Mouse (Mus musculus) midbrain, embryonic 11.5 days (tissue): ENCODE data around the gene Cdrt4. TPM values are rescaled to one million over a fixed set of nuclear protein-coding genes. Genes with fewer than 3 reads are reported as not detected.

Experiments
- ATAC-seq: fragments of 200-750 bp; cut with Nextera tagmentation; 2 replicates; pipeline ENCODE4 v1.8.0; 2017; ENCODE audit warnings: moderate TSS enrichment, moderate library complexity; ENCODE audit not compliant: low FRiP score
- DNase-seq: peaks from one replicate; pipeline ENCODE4 v3.0.0; 2015; ENCODE audit warnings: low spot score; ENCODE audit errors: missing footprints
- H3K27ac ChIP-seq: fragments of 300-500 bp; sonication (generic); 2 replicates; pipeline ENCODE4 v1.5.1; 2014; ENCODE audit warnings: low read depth, low read length
- H3K27me3 ChIP-seq: fragments of 300-500 bp; sonication (generic); 2 replicates; pipeline ENCODE4 v1.6.1; 2014; ENCODE audit warnings: mild to moderate bottlenecking, low read length, moderate library complexity, mixed read lengths; ENCODE audit not compliant: control insufficient read depth, insufficient read depth
- H3K36me3 ChIP-seq: fragments of 300-500 bp; sonication (generic); 2 replicates; pipeline ENCODE4 v1.6.1; 2014; ENCODE audit warnings: mild to moderate bottlenecking, low read length, moderate library complexity, mixed read lengths; ENCODE audit not compliant: control insufficient read depth, insufficient read depth
- H3K4me1 ChIP-seq: fragments of 300-500 bp; sonication (generic); 2 replicates; pipeline ENCODE4 v1.6.1; 2014; ENCODE audit warnings: low read length; ENCODE audit not compliant: control insufficient read depth, insufficient read depth
- H3K4me2 ChIP-seq: fragments of 300-500 bp; sonication (generic); 2 replicates; pipeline ENCODE4 v1.6.1; 2014; ENCODE audit warnings: mild to moderate bottlenecking, moderate library complexity
- H3K4me3 ChIP-seq: fragments of 300-500 bp; sonication (generic); 2 replicates; pipeline ENCODE4 v1.5.1; 2014; ENCODE audit warnings: low read depth, low read length
- H3K9ac ChIP-seq: fragments of 300-500 bp; sonication (generic); 2 replicates; pipeline ENCODE4 v1.6.1; 2014; ENCODE audit warnings: low read length
- H3K9me3 ChIP-seq: fragments of 300-500 bp; sonication (generic); 2 replicates; pipeline ENCODE4 v1.6.1; 2016; ENCODE audit warnings: low read length; ENCODE audit not compliant: control insufficient read depth
- WGBS: fragments of 180-500 bp; shearing (Covaris S2); extraction: QIAGEN DNeasy Blood & Tissue Kit; methylation state at CpG from one replicate; pipeline ENCODE4 v1.1.7; 2014; 5-methylcytosine and 5-hydroxymethylcytosine counted together
- polyA plus RNA-seq: library from polyadenylated mRNA; unstranded; fragments of >200 nt; fragmentation: Nextera tagmentation; extraction: Ambion mirVana; gene quantifications from 2 replicates; pipeline ENCODE4 v1.2.1, GENCODE M21; 2014

The Cdrt4 gene
- polyA plus RNA-seq, 1 experiment from 2014 or later: not detected

DNA sequence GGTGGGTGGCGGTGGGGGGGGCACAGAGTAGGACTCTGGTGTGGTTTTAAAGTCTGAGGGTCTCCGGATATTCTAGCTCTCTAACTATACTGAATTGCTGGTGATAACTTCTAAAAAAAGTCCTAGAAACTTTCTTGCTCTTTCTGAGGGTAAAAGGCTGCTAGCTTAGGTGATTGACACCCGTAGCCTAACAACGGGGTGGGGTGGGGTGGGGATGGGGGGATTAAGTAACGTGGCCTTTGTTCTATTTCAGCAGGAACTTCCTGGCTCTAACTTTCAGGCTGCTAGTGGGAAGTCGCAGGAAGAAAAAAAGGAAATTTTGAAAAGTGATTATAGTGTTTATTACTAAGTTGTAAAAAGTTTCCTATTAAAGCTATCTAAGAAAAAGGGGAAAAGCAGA, 4.8 kb downstream of the Cdrt4 start:
- no peak overlapping the region for H3K27ac ChIP-seq
- no peak overlapping the region for H3K9ac ChIP-seq
- H3K27me3 ChIP-seq: no peaks in the 10 kb centered on the region
- no peak for ATAC-seq
- no peak overlapping the region for H3K4me2 ChIP-seq
- 0 out of 2 replicates have a peak, but pooled peaks cover 3% of the 10 kb centered on the region for H3K9me3 ChIP-seq
- no peaks in the 10 kb centered on the region for H3K36me3 ChIP-seq
- no peak overlapping the region for H3K4me3 ChIP-seq
- 45% methylated on average over 6 of the region's 6 CpGs for WGBS
- DNase-seq: no peak
- H3K4me1 ChIP-seq: no peaks in the 10 kb centered on the region

DNA sequence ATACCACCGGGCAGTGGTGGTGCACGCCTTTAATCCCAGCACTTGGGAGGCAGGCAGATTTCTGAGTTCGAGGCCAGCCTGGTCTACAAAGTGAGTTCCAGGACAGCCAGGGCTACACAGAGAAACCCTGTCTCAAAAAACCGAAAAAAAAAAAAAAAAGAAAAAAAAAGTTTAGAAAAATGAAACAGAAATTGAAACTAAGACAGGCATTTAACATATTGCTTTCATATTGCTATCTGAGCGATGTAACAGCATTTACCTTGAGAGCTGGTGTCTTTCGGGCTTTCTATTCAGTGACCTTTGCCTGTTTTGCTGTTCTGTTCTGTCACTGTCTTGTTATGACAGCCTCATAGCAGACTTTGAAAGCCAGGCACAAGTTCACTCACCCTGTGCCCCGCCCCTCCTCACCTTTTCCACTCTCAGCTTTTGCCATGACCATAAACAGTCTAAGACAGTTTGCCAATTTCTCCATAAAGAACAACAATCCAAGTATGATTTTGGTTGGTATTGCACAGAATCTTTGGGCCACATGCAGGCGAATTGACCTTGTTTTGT, 6.7 kb downstream of the Cdrt4 start:
- no peak for ATAC-seq

DNA sequence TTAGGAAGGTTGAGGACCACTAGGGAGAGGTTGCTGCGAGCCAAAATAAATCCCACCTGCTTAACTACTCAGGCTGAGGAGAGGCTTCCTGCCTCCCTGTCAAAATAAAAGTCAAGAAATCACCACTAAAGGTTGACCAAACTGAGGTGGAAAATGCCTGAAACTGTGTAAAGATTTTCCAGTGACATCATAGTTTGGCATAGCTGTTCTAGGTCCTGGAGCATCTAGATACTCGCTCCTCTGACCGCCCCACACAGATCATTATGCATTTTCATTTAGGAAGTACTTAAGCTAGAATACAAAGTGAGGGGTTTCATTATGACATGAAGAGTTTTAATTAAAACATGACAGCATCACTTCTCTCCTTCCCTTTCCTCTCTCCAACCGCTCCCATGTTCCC, 12.3 kb downstream of the Cdrt4 start:
- H3K27me3 ChIP-seq: no peaks in the 10 kb centered on the region
- H3K36me3 ChIP-seq: no peaks in the 10 kb centered on the region
- H3K4me1 ChIP-seq: peaks cover 9% of the 10 kb centered on the region
- no peaks in the 10 kb centered on the region for H3K9me3 ChIP-seq
- DNase-seq: no peak
- WGBS: 78% methylated on average over 4 of the region's 4 CpGs
- no peak overlapping the region for H3K9ac ChIP-seq
- no peak overlapping the region for H3K27ac ChIP-seq
- H3K4me3 ChIP-seq: no peak overlapping the region
- no peak for ATAC-seq
- H3K4me2 ChIP-seq: no peak overlapping the region

More for the DNA sequence above, 6.7 kb downstream of the Cdrt4 start:
- Histone ChIP-seq H3K4me3 (no peak overlapping the region), H3K36me3 (no peaks in the 10 kb centered on the region), H3K9ac (no peak overlapping the region), H3K4me2 (no peak overlapping the region), H3K4me1 (no peaks in the 10 kb centered on the region), H3K27me3 (no peaks in the 10 kb centered on the region), H3K27ac (no peak overlapping the region), H3K9me3 (0 out of 2 replicates have a peak, but pooled peaks cover 3% of the 10 kb centered on the region)
- DNase-seq: no peak
- WGBS: 93% methylated on average over 8 of the region's 8 CpGs

DNA sequence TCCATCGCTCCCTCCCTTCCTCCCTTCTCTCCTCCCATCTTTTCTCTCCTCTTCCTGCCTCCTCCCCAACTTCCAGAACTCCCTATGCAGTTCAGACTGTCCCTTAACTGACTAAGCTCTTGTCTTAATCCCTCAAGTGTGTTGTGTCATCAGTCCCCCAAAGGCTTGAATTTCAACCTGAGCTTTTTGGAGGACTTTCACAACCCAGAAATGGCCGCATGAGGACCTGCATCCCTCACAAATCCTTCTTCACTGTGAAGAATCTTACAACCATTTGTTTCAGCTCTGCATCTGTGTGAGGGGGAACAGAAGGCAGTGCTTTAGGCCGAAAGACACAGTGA, 15.4 kb downstream of the Cdrt4 start:
- peak; percentile 87 for DNase-seq
- peaks cover 9% of the 10 kb centered on the region for H3K4me1 ChIP-seq
- no peaks in the 10 kb centered on the region for H3K27me3 ChIP-seq
- no peaks in the 10 kb centered on the region for H3K9me3 ChIP-seq
- peak overlapping the region; percentile 36; the same call in 1 of the 2 replicates for H3K4me2 ChIP-seq
- H3K27ac ChIP-seq: peak overlapping the region; percentile 65
- no peak for ATAC-seq
- H3K36me3 ChIP-seq: no peaks in the 10 kb centered on the region
- 49% methylated on average over 3 of the region's 3 CpGs for WGBS
- H3K9ac ChIP-seq: peak overlapping the region; percentile 41
- H3K4me3 ChIP-seq: no peak overlapping the region

DNA sequence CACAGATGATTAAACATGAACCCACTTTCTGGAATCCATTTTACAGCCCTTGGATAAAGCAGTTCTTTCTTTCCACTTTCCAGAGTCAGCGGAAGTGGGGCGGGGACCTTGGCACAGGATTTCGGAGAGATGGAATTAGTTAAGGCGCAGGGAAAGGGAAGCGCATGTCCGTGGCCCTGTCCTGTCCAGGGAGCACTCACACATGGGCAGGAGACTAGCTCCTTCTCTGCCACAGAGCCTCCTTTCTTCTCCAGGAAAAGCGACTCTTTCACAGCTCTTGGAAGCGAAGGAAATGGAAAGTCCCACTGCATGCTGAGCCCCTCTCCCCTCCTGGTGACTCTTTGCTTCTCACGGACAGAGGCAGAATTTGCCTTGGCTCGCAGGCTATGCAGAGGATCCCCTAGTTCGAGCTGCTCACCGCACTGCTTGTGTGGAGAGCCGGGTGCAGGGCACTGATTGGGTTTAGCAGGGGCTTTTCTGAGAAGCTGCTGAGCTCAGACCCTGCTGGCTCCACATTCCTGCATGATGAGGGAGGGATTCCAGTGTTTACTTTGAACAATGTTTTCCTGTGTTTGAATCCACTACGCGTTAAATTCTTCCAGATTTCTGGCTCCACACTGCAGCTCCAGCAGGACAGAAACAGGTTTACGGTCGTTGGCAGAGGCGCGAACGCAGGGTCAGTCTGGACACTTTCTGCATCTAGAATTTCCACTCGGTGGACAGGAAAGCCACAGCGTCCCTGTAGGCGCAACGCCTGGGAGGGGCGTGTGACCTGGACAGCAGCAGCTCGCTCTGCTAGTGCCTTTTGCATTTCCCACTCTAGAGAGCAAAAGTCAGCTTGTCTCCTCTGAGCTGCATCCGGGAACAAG, 16.0 kb downstream of the Cdrt4 start:
- Histone ChIP-seq H3K9ac (peak overlapping the region; percentile 41), H3K4me2 (peak overlapping the region; percentile 36), H3K27ac (peak overlapping the region; percentile 65), H3K4me3 (peak overlapping the region; percentile 10; the same call in 1 of the 2 replicates), H3K27me3 (no peaks in the 10 kb centered on the region), H3K4me1 (peaks cover 9% of the 10 kb centered on the region), H3K9me3 (no peaks in the 10 kb centered on the region), H3K36me3 (no peaks in the 10 kb centered on the region)
- peak; percentile 96 for DNase-seq
- peak; percentile 58 for ATAC-seq
- WGBS: 4% methylated on average over 27 of the region's 27 CpGs

DNA sequence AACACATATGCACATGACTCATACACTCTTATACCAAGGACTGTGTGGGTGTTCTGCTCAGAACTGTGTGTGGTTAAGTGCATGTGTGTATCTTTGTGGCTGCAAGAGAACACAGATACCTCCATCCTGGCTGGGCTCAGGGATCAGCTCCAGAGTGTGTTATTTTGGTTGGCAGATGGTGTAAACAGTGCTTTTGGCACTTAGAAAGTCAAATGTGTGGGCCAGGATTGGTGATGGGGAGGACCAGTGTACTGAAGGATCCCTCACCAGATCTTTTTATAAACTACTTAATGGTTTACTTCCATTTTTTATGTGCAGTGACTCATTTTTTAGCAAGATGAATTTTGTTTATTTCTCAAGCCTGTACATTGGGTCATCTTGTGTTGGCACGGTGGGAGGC, 26.2 kb downstream of the Cdrt4 start:
- Histone ChIP-seq H3K4me1 (no peaks in the 10 kb centered on the region), H3K27me3 (no peaks in the 10 kb centered on the region), H3K9me3 (no peaks in the 10 kb centered on the region), H3K27ac (no peak overlapping the region), H3K36me3 (no peaks in the 10 kb centered on the region), H3K9ac (no peak overlapping the region), H3K4me2 (no peak overlapping the region), H3K4me3 (no peak overlapping the region)
- DNase-seq (no peak), ATAC-seq (no peak)
- 94% methylated on average over 1 of the region's 1 CpGs for WGBS

DNA sequence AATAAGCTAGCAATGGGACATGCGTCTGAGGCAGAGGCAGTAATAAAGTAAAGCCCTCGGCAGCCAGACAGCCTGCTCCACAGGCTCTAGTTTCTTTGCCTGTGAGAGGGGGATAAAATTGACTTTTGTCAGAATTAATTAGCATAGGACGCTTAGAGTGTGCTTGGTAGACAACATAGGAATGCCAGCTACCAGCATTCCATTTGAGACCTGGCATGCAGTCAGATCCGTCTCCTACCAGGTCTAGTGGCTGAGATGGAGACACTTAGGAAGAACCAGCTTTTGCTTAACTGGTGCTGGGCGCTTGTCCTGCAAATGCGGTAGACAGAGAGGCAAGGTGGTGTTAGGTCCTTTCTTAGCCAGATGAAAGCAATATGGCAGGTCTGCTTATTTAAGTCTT, 27.9 kb downstream of the Cdrt4 start:
- Histone ChIP-seq H3K4me3 (no peak overlapping the region), H3K9me3 (no peaks in the 10 kb centered on the region), H3K36me3 (no peaks in the 10 kb centered on the region), H3K4me1 (peaks cover 8% of the 10 kb centered on the region), H3K27me3 (no peaks in the 10 kb centered on the region), H3K4me2 (no peak overlapping the region), H3K27ac (no peak overlapping the region), H3K9ac (no peak overlapping the region)
- DNase-seq (no peak), ATAC-seq (no peak)
- WGBS: 82% methylated on average over 6 of the region's 6 CpGs

DNA sequence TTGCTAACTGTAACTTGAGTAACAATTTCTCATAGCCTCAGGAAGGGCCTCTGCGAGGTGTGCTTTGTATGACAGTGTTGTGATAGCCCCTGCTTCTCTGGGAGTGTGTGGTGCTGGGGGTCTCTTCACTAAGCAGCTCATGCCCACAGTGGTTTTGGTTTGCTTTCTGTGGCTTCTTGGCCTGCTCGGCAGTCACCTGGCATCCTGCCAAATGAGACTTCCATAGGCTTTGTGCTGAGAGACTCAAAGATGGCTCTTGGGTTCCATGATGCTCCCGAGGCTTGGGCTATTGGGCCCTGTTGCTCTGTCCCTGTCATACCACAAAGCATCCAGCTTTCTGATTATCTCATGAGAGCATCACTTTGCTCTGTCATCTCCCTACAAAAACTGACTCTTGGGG, 30.7 kb downstream of the Cdrt4 start:
- Histone ChIP-seq H3K27ac (no peak overlapping the region), H3K4me3 (no peak overlapping the region), H3K4me1 (peaks cover 13% of the 10 kb centered on the region), H3K4me2 (no peak overlapping the region), H3K27me3 (no peaks in the 10 kb centered on the region; the same call in 1 of the 2 replicates), H3K9me3 (no peaks in the 10 kb centered on the region), H3K36me3 (no peaks in the 10 kb centered on the region), H3K9ac (no peak overlapping the region)
- DNase-seq (no peak), ATAC-seq (no peak)
- 85% methylated on average over 3 of the region's 3 CpGs for WGBS

DNA sequence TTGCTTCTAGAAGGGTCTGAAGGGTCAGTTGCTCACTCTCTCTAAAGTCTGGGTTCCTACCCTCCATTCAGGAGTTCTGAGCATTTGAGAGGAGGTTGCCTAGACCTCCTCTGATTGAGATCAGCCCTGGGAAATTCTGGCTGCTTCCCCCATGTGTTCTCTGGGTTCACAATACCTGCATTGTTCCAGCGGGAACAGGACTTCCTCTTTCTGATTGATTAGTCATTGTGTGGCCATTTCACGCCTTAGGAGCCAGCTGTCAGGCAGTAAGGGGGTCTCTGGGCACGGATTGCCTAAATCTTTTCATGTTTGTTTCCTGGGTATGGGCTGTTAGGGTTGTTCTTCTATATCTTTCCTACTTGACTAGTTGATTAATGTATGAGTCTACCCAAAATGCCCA, 32.8 kb downstream of the Cdrt4 start:
- H3K36me3 ChIP-seq: no peaks in the 10 kb centered on the region
- ATAC-seq: peak; percentile 35; the same call in 1 of the 2 replicates
- WGBS: 11% methylated on average over 3 of the region's 3 CpGs
- DNase-seq: peak; percentile 88
- H3K27me3 ChIP-seq: no peaks in the 10 kb centered on the region; the same call in 1 of the 2 replicates
- no peak overlapping the region for H3K9ac ChIP-seq
- no peak overlapping the region for H3K4me3 ChIP-seq
- no peak overlapping the region for H3K4me2 ChIP-seq
- H3K9me3 ChIP-seq: no peaks in the 10 kb centered on the region
- peaks cover 13% of the 10 kb centered on the region for H3K4me1 ChIP-seq
- H3K27ac ChIP-seq: peak overlapping the region; percentile 40; the same call in 1 of the 2 replicates
